Mouse (Mus musculus) mesoderm, embryonic 11.5 days (tissue): ENCODE measurements around the gene Prmt7.

Source experiments
- DNase-seq: peaks from one replicate; pipeline ENCODE4 v3.0.0-alpha.2; 2012; ENCODE audit warnings: low read depth, low spot score

Gene Prmt7

GRCm38 (mm10) chr8:106288732-106289131, 78.0 kb downstream of the Prmt7 start:
- DNase-seq, result no peak

DNA sequence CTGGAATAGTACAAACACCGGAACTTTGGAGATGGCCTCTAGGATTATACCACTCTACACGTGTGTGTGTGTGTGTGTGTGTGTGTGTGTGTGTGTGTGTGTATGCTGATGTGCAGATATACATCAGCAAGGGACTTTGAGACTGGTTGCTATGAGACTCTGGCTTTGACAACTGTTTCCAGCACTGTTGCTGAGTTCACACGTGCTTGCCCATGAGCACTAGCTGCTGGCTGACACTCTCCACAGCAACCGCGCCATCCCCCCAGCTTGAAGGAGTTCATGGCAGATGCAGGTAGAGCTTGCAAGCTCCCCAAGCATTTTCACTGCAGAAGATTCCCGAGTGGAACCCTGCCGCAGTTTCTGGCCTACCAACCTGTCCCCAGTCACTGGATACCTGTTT, 78.7 kb downstream of the Prmt7 start:
- no peak for DNase-seq

GRCm38 (mm10) chr8:106292484-106293396, 82.0 kb downstream of the Prmt7 start:
- no peak for DNase-seq

- DNase-seq, result no peak
Measured at GRCm38 (mm10) chr8:106298261-106298660, 87.5 kb downstream of the Prmt7 start.

DNA sequence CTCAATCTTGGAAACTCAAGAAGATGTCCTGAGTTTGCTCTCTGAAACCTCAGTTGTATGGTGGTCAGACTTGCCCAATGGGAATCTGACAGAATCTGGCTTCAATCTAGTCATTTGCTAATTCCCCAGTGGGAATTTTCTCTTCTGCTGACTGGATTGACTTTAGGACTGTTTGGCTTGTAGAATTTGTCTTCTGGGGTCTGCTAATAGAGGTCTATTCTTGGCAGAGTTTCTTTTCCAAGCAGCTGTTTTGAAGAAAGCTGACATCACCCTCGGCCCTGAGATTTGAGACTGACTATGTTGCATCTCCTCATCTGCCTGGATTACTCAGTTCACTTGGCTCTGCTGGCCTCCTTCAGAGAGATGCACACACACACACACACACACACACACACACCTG, 88.1 kb downstream of the Prmt7 start:
- no peak for DNase-seq

- DNase-seq, result no peak
Measured at GRCm38 (mm10) chr8:106299686-106300085, 89.0 kb downstream of the Prmt7 start.

GRCm38 (mm10) chr8:106300739-106301715, 90.3 kb downstream of the Prmt7 start:
- no peak for DNase-seq
